ENCODE assay signal across 8 mouse cellular contexts in the genomic region with DNA sequence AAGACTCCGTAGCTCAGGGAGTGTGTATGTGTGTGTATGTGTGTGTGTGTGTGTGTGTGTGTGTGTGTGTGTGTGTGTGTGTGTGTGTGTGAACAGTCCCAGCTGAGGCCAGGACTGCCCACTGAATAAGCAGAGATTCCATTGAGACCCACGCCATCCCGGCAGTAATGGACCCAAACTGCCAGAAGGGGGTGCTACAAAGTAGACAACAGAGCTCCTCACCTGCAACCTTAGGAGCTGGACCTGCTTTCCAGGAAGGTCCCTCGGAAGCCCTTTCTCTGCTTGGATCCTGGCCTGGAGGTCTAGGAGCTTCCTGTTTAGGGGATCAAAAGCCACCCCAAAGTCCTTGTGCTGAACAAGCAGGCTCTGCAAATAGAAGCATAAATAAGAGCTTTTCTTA. TPM values are rescaled to one million over a fixed set of nuclear protein-coding genes. Genes with fewer than 3 reads are reported as not detected.
DNase-seq lines count a peak whose midpoint lies in the region; ATAC-seq lines count a peak whose summit lies in the region.

No protein-coding gene starts in this region.

- WGBS in hindbrain, embryonic 14.5 days = 33% methylated on average over 4 of the region's 4 CpGs
- WGBS in hindbrain, embryonic 12.5 days = 12% methylated on average over 4 of the region's 4 CpGs
- WGBS in embryonic facial prominence, embryonic 11.5 days = 25% methylated on average over 4 of the region's 4 CpGs
- 14% methylated on average over 4 of the region's 4 CpGs for WGBS in kidney, embryonic 14.5 days

- H3K27ac ChIP-seq in hindbrain, embryonic 14.5 days = no peak overlapping the region
- no peak overlapping the region for H3K27ac ChIP-seq in hindbrain, embryonic 12.5 days
- no peak overlapping the region for H3K27ac ChIP-seq in embryonic facial prominence, embryonic 11.5 days (replicated peaks; ENCODE audit: low read depth, low read length)
- H3K27ac ChIP-seq in kidney, embryonic 14.5 days (ENCODE audit: low read depth, low read length) = no peak overlapping the region

- ATAC-seq in hindbrain, embryonic 14.5 days (ENCODE audit: low FRiP score) = no peak
- ATAC-seq in hindbrain, embryonic 12.5 days (ENCODE audit: low FRiP score) = no peak
- ATAC-seq in CD4-positive, CD25-positive, alpha-beta regulatory T cell, adult 4 months = peak; percentile 64
- ATAC-seq in embryonic facial prominence, embryonic 11.5 days (replicated peaks; ENCODE audit: insufficient number of reproducible peaks, low FRiP score, low TSS enrichment, low read depth) = no peak
- ATAC-seq in kidney, embryonic 14.5 days (ENCODE audit: low FRiP score, low TSS enrichment) = peak; percentile 53; the same call in 1 of the 2 replicates

- H3K27me3 ChIP-seq in hindbrain, embryonic 14.5 days (ENCODE audit: control insufficient read depth, insufficient read depth, low read length) = no peaks in the 10 kb centered on the region
- H3K27me3 ChIP-seq in hindbrain, embryonic 12.5 days = 0 out of 2 replicates have a peak, but pooled peaks cover 4% of the 10 kb centered on the region
- no peaks in the 10 kb centered on the region for H3K27me3 ChIP-seq in embryonic facial prominence, embryonic 11.5 days (ENCODE audit: control insufficient read depth, insufficient read depth, low read length)
- no peaks in the 10 kb centered on the region; the same call in 1 of the 2 replicates for H3K27me3 ChIP-seq in kidney, embryonic 14.5 days (ENCODE audit: control insufficient read depth, insufficient read depth, low read length)
- H3K27me3 ChIP-seq in splenic B cell, adult 2 months (ENCODE audit: control insufficient read depth, insufficient read depth, low read length, poor library complexity, severe bottlenecking) = no peaks in the 10 kb centered on the region

- no peak overlapping the region for H3K9ac ChIP-seq in hindbrain, embryonic 14.5 days
- H3K9ac ChIP-seq in hindbrain, embryonic 12.5 days = no peak overlapping the region
- no peak overlapping the region for H3K9ac ChIP-seq in embryonic facial prominence, embryonic 11.5 days (replicated peaks; ENCODE audit: low read length)
- no peak overlapping the region for H3K9ac ChIP-seq in kidney, embryonic 14.5 days (ENCODE audit: low read depth, low read length)

- no peaks in the 10 kb centered on the region; the same call in 1 of the 2 replicates for H3K4me1 ChIP-seq in hindbrain, embryonic 14.5 days (replicated peaks; ENCODE audit: control insufficient read depth, insufficient read depth, low read length)
- H3K4me1 ChIP-seq in hindbrain, embryonic 12.5 days = peaks cover 6% of the 10 kb centered on the region; the same call in 1 of the 2 replicates
- H3K4me1 ChIP-seq in embryonic facial prominence, embryonic 11.5 days (ENCODE audit: control insufficient read depth, insufficient read depth, low read length) = no peaks in the 10 kb centered on the region
- H3K4me1 ChIP-seq in kidney, embryonic 14.5 days (ENCODE audit: control insufficient read depth, insufficient read depth, low read length) = no peaks in the 10 kb centered on the region

- DNase-seq in hindbrain, embryonic 14.5 days (ENCODE audit: low spot score) = peak; percentile 49
- DNase-seq in adrenal gland, postnatal 25 days = peak; percentile 63
- DNase-seq in embryonic facial prominence, embryonic 11.5 days (ENCODE audit: low spot score) = peak; percentile 75
- DNase-seq in lung, postnatal 14 days = peak; percentile 69
- DNase-seq in splenic B cell, adult 2 months (ENCODE audit: low read depth, low spot score) = peak; percentile 66

- no peak overlapping the region for H3K4me2 ChIP-seq in hindbrain, embryonic 14.5 days (replicated peaks)
- no peak overlapping the region for H3K4me2 ChIP-seq in hindbrain, embryonic 12.5 days (replicated peaks)
- no peak overlapping the region for H3K4me2 ChIP-seq in embryonic facial prominence, embryonic 11.5 days (ENCODE audit: low read depth, low read length)
- H3K4me2 ChIP-seq in kidney, embryonic 14.5 days (replicated peaks; ENCODE audit: low read depth, low read length) = no peak overlapping the region

- H3K36me3 ChIP-seq in hindbrain, embryonic 14.5 days (replicated peaks; ENCODE audit: control insufficient read depth, insufficient read depth) = no peaks in the 10 kb centered on the region
- H3K36me3 ChIP-seq in hindbrain, embryonic 12.5 days = no peaks in the 10 kb centered on the region
- H3K36me3 ChIP-seq in embryonic facial prominence, embryonic 11.5 days (replicated peaks; ENCODE audit: control insufficient read depth, insufficient read depth, low read depth, low read length) = no peaks in the 10 kb centered on the region
- no peaks in the 10 kb centered on the region for H3K36me3 ChIP-seq in kidney, embryonic 14.5 days (ENCODE audit: control insufficient read depth, insufficient read depth, low read length)
- H3K36me3 ChIP-seq in splenic B cell, adult 2 months (ENCODE audit: control insufficient read depth, insufficient read depth, low read length, poor library complexity, severe bottlenecking) = peaks cover 1% of the 10 kb centered on the region

- H3K4me3 ChIP-seq in hindbrain, embryonic 14.5 days (replicated peaks; ENCODE audit: low read length) = no peak overlapping the region
- no peak overlapping the region for H3K4me3 ChIP-seq in hindbrain, embryonic 12.5 days
- H3K4me3 ChIP-seq in embryonic facial prominence, embryonic 11.5 days (ENCODE audit: low read depth, low read length) = no peak overlapping the region
- no peak overlapping the region for H3K4me3 ChIP-seq in kidney, embryonic 14.5 days (ENCODE audit: low read length)

- H3K9me3 ChIP-seq in hindbrain, embryonic 14.5 days (ENCODE audit: control insufficient read depth, low read length) = no peaks in the 10 kb centered on the region
- H3K9me3 ChIP-seq in hindbrain, embryonic 12.5 days (replicated peaks) = no peaks in the 10 kb centered on the region
- no peaks in the 10 kb centered on the region for H3K9me3 ChIP-seq in embryonic facial prominence, embryonic 11.5 days (replicated peaks; ENCODE audit: control insufficient read depth, low read length)
- H3K9me3 ChIP-seq in kidney, embryonic 14.5 days (ENCODE audit: control insufficient read depth, low read length) = no peaks in the 10 kb centered on the region

RNA-seq across cellular contexts. Expression of gene Syne3, which starts 55.7 kb away (rescaled TPM):
- 0.35 TPM in 2 replicates for polyA plus RNA-seq in hindbrain, embryonic 14.5 days (2014; fragmentation: Nextera tagmentation; extraction: Ambion mirVana)
- 0.21 and 0.47 TPM in 2 replicates for polyA plus RNA-seq in hindbrain, embryonic 12.5 days (2016; fragmentation: Nextera tagmentation; extraction: Ambion mirVana)
- polyA plus RNA-seq in CD4-positive, CD25-positive, alpha-beta regulatory T cell, adult 4 months (2017; shearing (Covaris generic)) = 1 to 10 TPM; 1.6 to 5.5 TPM
- total RNA-seq in adrenal gland, postnatal 25 days (2021) = 8.6 and 14.8 TPM in 2 replicates
- 0.08 and 0.39 TPM in 2 replicates for polyA plus RNA-seq in embryonic facial prominence, embryonic 11.5 days (2014; fragmentation: Nextera tagmentation; extraction: Ambion mirVana)
- 0.24 and 0.51 TPM in 2 replicates for polyA plus RNA-seq in kidney, embryonic 14.5 days (2014; fragmentation: Nextera tagmentation; extraction: Ambion mirVana)

Comparison
In these comparisons a context has a peak if more than half of its experiments do, and no peak if none do; other contexts are left out.
1. ATAC-seq: peak in CD4-positive, CD25-positive, alpha-beta regulatory T cell, adult 4 months (single experiment) and kidney, embryonic 14.5 days (single experiment); none in hindbrain, embryonic 14.5 days (single experiment), hindbrain, embryonic 12.5 days (single experiment) and embryonic facial prominence, embryonic 11.5 days (single experiment).
2. Peak in every context shown above with its lines, with median percentiles within 50 percentile points of each other: DNase-seq.